Mouse (Mus musculus) naive thymus-derived CD4-positive, alpha-beta T cell, adult 2 months (primary cell): ENCODE data around the gene Pigo.

Experiments used
- DNase-seq: peaks from one replicate; pipeline ENCODE4 v3.0.0-alpha.2; 2011; ENCODE audit warnings: low read depth

Gene Pigo

DNA sequence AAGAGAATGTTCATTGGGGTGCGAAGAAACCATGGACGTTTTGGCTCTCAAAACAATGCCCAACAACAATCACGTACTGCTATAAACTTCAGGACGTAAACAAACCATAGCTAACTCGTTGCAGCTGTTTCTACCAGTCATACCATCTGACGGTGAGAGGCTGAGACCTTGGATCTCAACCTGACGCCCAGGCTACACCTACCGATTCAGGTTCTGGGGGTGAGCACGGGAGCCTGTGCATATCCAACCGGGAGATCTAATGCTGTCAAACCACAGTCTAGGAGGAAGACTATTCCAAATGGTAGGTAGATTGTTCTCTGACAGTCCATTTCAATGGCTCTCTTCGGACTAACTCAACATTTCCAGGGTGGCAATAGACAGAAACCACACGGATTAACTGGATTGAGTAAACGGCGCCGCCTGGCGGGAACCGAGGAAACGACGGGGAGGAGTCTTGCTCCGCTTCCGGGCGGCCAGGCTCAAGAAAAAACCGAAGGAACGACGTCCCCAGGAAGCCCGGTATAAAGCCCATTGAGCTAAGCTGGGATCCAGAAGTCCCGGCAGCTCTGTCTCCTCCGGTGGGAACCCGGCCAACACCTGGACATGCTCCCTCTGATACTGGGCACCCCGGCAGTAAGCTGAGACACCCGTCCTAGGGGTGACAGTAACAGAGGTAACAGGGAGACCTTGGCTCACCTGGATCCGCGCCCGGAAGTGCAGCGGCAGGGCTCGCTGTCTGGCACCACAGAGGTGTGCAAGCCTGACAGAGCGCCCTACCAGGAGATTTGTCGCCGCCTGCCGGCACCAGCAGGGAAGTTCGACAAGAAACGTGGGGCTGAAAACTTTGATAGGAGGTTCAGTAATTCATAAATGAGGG, at the start of gene Pigo:
TSS of gene Pigo (minus strand) at position 736 of the 877 bp plus-strand sequence.
- DNase-seq, result peak; percentile 96

DNA sequence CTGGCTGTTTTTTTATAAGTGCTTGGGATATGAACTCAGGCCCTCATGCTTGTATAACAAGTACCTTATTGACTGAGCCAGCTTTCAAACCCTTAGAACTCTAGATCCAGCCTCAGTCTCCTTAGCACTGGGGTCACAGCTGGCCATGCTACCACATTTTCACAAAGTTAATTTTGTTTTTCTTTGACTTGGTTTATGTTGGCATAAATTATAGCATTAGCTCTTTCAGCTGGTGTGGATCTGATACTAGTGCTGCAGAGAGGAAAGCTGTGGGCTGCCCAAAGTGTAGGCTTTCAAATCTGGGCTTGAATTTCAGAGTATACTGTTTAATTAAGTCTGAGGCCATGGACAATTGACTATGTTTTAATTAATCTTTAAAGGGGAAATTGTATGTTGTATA, 49.3 kb upstream of the Pigo start:
- no peak for DNase-seq

DNA sequence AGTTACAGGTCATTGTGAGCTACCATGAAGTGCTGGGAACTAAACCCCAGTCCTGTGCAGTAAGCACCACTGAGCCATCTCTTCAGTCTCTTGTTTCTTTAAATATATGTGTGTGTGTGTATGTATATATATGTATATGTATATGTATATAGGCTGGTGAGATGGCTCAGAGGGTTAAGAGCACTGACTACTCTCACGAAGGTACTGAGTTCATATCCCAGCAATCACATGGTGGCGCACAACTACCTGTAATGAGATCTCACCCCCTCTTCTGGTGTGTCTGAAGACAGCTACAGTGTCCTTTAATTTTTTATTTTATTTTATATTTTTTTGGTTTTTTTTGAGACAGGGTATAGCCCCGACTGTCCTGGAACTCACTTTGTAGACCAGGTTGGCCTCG, 39.9 kb upstream of the Pigo start:
- no peak for DNase-seq

DNA sequence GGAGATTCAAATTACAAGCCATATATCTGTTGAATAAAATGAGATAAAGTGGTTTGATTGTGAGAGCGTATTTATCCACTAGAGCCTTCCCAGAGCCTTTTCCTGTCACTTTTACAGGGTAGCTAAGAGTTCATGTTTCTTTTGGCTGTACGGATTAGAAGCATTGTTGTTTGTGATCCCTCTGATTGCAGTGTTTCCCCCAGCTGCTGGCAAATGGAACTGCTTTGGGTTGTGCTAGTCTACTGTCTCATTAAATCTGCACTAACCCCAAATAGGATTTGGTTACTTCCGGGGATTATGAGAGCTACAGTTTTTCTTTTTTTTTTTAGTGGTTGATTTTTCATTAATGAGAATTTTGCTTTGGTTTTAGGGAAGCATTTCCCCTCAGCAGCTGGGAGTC, 34.7 kb upstream of the Pigo start:
- DNase-seq, result no peak

DNA sequence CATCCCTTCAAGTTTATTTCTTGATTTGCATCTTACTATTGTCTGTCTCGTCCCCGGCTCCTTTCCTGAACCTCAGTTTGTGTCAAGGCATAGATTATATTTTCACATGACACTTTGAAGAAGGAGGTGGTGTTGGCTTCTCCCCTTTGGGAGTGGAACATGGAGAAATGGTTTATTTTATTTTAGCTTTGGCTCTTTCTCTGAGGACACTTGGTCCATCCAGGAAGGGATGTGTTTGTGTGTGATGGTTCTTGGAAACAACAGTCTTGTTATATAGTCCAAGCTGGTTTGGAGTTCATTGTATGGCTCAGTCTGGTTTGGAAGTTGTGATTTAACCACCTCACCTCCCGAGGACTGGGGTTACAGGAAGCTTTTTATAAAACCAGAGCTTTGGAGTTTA, 34.1 kb upstream of the Pigo start:
- no peak for DNase-seq

DNA sequence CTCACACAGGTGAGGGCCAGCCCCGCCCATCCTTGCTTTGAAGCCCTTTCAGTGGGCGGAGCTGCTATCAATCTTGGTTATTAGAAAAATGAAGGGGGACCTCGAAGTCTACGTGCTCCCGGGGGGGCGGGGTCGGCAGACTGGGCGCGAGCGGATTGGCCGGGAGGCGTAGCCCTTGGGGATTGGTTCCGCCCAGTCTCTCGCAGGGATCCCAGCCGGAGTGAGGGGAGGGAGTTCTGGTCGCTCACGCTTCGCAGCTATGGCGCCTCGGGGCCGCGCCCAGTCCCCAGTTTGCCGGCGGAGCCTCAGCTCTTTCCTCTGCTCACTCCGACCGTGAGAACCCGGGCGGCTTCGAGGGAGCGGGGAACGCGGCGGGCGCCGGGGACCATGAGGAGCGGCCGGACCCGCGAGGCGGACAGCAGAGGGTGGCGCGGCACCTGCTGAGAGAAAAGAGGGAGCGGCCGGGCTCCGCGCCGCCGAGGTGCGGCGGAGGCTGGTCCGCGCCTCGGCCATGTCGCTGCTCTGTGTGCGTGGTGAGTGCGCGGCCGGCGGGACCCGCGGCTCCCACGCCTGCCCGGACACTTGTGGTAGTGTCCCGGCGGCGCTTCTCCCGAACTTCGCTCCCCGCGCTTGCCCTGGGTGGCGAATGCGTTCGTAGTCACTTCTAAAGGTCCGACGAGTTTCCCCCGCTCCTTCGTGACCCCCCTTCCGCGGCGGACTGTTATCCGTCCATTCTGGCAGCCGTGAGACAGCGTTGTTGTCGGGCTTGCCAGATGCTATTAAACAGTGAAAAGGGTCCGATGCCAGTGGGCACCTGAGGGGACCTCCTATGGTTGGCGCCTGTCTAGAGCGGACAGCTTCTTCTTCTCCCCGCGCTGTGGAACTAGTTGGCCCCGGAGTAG, 33.4 kb upstream of the Pigo start, which contains the start of gene Unc13b:
TSS of gene Unc13b (plus strand) at position 201 of the 902 bp plus-strand sequence.
- peak; percentile 71 for DNase-seq

GRCm38 (mm10) chr4:43058392-43058752, 32.8 kb upstream of the Pigo start:
- DNase-seq, result no peak

GRCm38 (mm10) chr4:43057654-43058053, 32.0 kb upstream of the Pigo start:
- no peak for DNase-seq

DNA sequence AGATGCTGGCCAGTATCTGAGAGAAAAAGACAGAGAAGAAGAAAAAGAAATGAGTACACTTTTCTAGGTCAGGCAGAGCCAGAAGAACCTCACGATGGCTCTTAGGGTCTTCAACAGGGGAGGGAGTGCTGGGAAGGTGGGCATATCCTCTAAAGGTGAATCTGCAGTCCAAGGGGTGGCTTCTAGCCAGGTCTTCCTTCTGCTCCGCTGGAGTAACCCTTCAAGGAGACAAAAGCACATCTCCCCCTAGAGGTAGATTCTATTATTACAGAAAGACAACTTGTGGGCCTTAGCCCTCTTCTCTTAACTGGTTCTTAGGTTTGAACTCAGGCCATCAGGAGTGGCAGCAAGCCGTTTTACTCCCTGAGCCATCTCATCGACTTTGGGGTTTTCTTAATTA, 27.0 kb upstream of the Pigo start:
- DNase-seq, result peak; percentile 85

GRCm38 (mm10) chr4:43047231-43047630, 21.6 kb upstream of the Pigo start:
- DNase-seq, result peak; percentile 90

- DNase-seq, result no peak
Measured at GRCm38 (mm10) chr4:43046607-43047006, 21.0 kb upstream of the Pigo start.

GRCm38 (mm10) chr4:43045659-43046302, 20.2 kb upstream of the Pigo start, which contains the start of gene Fam214b:
Gene Fam214b (minus strand): TSS chr4:43046220.
- DNase-seq, result peak; percentile 90

GRCm38 (mm10) chr4:43045285-43045658, 19.7 kb upstream of the Pigo start:
- DNase-seq, result no peak

DNA sequence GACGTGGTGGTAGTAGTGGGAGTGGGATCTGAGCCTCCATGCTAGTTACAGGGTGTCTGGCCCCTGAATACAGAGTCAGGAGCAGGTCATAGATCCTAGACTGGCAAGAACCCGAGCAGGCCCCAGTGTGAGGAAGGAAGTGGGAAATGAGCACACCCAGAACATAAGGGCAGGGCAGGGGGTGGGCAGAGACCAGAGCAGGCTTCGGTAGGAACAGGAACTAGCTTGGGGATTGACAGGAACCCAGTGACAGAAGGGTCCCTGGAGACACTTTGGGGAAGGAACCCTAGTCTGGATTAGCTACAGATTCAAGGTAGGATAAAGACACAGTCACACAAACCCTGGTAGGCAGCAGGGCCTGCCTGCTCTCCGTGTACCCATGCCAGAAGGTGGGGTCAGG, 19.1 kb upstream of the Pigo start:
- DNase-seq, result peak; percentile 30

- DNase-seq, result peak; percentile 87
Measured at GRCm38 (mm10) chr4:43043644-43044357, 18.2 kb upstream of the Pigo start.

- DNase-seq, result no peak
Measured at GRCm38 (mm10) chr4:43040881-43041547, 15.4 kb upstream of the Pigo start.

DNA sequence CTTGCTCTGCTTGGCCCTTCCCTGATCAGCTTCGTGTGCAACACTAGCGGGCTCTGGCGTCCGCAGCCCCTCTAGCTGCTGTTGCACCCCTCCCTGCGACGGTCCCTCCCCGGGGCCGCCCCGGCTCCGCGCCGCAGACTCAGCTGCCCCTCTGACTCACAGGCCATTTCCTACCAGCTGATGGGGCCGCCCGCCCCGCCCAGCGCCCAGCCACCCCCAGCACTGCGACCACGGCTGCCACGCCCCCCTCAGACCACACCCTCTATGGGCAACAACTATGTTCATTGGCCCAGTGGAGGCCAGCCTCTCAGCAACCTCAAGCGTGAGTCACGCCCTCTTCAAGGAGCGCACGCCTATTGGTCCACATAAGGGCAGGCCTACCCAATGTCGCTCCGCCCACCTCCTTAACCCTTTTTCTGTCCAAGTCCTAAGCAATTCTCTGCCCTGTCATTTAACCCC, 14.5 kb upstream of the Pigo start:
- DNase-seq, result peak; percentile 91

DNA sequence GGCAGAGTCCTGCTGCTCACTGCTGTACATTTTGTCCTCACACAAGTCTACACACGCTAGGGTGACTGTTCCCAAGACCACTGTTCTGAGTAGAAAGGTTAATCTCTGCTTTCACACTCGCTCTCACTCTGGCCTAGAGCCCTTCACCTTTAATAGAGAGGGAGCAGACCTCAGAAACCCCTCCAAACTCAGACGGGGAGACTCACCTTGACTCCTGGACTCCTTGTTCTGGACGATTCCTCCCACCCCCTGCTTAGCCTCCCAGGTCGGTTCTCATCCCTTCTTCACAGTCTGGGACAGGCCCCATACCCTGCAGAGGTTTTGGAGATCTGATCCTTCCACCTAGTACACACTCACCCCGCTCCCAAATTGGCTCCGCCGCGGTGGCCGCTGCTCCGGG, 14.0 kb upstream of the Pigo start:
- no peak for DNase-seq

- DNase-seq, result no peak
Measured at GRCm38 (mm10) chr4:43038567-43039495, 13.2 kb upstream of the Pigo start.
